In the genomic region with DNA sequence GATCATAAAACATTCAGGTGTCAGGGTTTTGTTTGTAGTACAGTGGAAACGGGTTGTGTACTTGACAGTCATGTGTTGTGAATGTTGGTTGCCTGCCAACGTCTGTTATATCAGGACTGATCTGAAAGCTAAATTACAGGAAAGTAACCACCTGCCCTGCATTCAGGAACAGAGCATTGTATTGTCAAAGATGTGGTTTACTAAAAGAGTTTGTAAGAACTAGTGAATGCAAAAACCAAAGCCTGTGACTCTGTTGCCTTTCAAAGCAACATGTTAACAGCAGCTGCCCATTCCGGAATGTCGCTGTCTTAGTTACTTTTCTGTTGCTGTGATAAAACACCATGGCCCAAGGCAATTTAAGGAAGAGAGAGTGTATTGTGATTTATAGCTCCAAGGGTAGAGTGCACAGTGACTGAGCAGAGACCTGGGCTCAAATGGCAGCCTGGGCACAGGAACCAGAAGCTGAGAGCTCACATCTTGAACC, we compare ENCODE assay signal across 8 mouse cellular contexts.
DNase-seq lines count a peak whose midpoint lies in the region; ATAC-seq and TF ChIP-seq lines count a peak whose summit lies in the region.

No protein-coding gene starts in this region.

- 30% methylated on average over 4 of the region's 4 CpGs for WGBS in stomach, postnatal 0 days

- no peak for TF ChIP-seq CTCF in gastrocnemius, adult 2 months (IDR thresholded peaks at IDR 0.05)
- TF ChIP-seq CTCF in stomach, postnatal 0 days (IDR thresholded peaks at IDR 0.05; ENCODE audit: low read depth), result no peak

- H3K4me1 ChIP-seq in stomach, postnatal 0 days (replicated peaks; ENCODE audit: control insufficient read depth, insufficient read depth), result 0 out of 2 replicates have a peak, but pooled peaks cover 2% of the 10 kb centered on the region

- no peak for TF ChIP-seq EP300 in stomach, postnatal 0 days (optimal IDR thresholded peaks at IDR 0.05)

- no peak overlapping the region for H3K4me2 ChIP-seq in stomach, postnatal 0 days (replicated peaks; ENCODE audit: low read depth)

- no peak overlapping the region for H3K4me3 ChIP-seq in gastrocnemius, adult 2 months
- H3K4me3 ChIP-seq in stomach, postnatal 0 days (ENCODE audit: low read depth, low read length), result no peak overlapping the region

- no peaks in the 10 kb centered on the region for H3K27me3 ChIP-seq in stomach, postnatal 0 days (ENCODE audit: control insufficient read depth, insufficient read depth, low read length)

- H3K9ac ChIP-seq in stomach, postnatal 0 days (ENCODE audit: low read length), result no peak overlapping the region

- peak overlapping the region; percentile 86 for H3K27ac ChIP-seq in gastrocnemius, adult 2 months
- H3K27ac ChIP-seq in stomach, postnatal 0 days (replicated peaks), result peak overlapping the region; percentile 70

- ATAC-seq in stomach, postnatal 0 days (ENCODE audit: low FRiP score, low TSS enrichment), result peak; percentile 61; the same call in 1 of the 2 replicates

- no peaks in the 10 kb centered on the region for H3K9me3 ChIP-seq in stomach, postnatal 0 days (ENCODE audit: control insufficient read depth, low read length)

- DNase-seq in gastrocnemius, adult 2 months, result peak; percentile 63
- DNase-seq in gastrocnemius, postnatal 10 days, result no peak
- DNase-seq in urinary bladder, postnatal 14 days (ENCODE audit: low spot score), result peak; percentile 75
- DNase-seq in urinary bladder, postnatal 25 days (ENCODE audit: low spot score), result no peak
- DNase-seq in kidney, postnatal 36 days, result peak; percentile 64 to 70
- DNase-seq in stomach, postnatal 0 days (ENCODE audit: low spot score), result peak; percentile 55
- DNase-seq in gastrocnemius, postnatal 14 days, result no peak
- DNase-seq in spleen, postnatal 4 days (ENCODE audit: low spot score in 2 of 2), result no peak

- no peaks in the 10 kb centered on the region for H3K36me3 ChIP-seq in stomach, postnatal 0 days (ENCODE audit: control insufficient read depth, insufficient read depth, low read length)

- intact Hi-C loops in gastrocnemius, adult 2 months (cut with DNase I), result no loop called here
- intact Hi-C loops in gastrocnemius, postnatal 14 days (cut with DNase I; ENCODE audit: low total_unique reads), result no loop called here

Comparison
In these comparisons a context has a peak if more than half of its experiments do, and no peak if none do; other contexts are left out.
1. DNase-seq: peak in gastrocnemius, adult 2 months (single experiment), urinary bladder, postnatal 14 days (single experiment), kidney, postnatal 36 days (2 of 2) and stomach, postnatal 0 days (single experiment); none in gastrocnemius, postnatal 10 days (single experiment), urinary bladder, postnatal 25 days (single experiment), gastrocnemius, postnatal 14 days (single experiment) and spleen, postnatal 4 days (0 of 2).